Mouse (Mus musculus) lung, adult 18-20 months (tissue): ENCODE results near the gene Ndufaf3.

ENCODE experiments used
- DNase-seq, 2 experiments: peaks; one replicate each; pipeline ENCODE4 v3.0.0; 2022; ENCODE audit warnings: mixed read lengths in 2 of 2

Gene Ndufaf3

DNA sequence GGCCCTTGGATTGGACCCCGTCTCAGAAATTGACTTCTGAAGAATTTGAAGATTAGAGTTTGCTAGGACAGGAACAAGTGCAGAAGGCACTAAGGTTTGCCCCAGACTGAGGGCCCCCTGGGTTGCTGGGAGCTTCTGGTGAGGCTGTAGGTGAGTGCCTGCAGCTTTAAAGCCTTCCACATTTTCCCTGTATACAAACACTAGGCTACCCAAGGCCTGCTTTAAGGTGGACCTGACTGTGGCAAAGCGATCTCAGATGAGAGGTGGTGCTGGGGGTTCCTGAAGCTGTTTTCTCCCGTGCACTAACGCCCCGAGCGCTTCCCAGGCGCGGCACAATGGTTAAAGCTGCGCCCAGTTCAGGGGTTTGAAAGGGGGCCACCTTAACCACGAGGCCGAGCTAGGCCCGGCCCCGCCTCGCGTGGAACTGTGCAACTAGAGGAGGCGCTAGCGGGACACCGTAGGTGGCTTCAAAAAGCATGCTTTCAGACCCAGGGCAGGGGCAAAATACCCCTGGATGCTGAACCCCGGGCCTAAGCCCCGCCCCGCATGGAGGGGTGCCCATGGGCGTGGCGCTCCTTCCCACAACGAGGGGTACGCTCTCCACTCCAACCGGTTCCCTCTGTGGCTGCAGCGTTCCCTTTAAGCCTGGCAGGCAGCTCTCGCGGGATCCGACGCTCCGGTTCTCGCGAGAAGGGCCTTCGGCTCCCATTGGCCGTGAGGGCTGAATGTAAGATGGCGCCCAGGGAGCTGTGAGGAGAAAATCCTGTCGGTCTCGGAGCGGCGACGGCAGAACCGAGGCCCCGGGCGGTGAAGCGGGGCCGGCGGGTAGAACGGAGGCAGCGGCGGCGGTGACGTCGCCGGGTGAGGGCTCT is 50.6 kb downstream of the Ndufaf3 start, which contains the start of gene Qrich1:
TSS of gene Qrich1 (plus strand) at position 427 of the 872 bp plus-strand sequence.
- peak; percentile 95 to 96 for DNase-seq
